Mouse (Mus musculus) intestine, postnatal 0 days (tissue): ENCODE data around the gene Poln. TPM values are rescaled to one million over a fixed set of nuclear protein-coding genes. Genes with fewer than 3 reads are reported as not detected.
A peak's percentile ranks its signal among the peaks of the same experiment; 100 is the strongest.

ENCODE experiments used
- ATAC-seq: fragments of 200-750 bp; cut with Nextera tagmentation; 2 replicates; pipeline ENCODE4 v1.8.0; 2017; ENCODE audit warnings: mild to moderate bottlenecking, moderate TSS enrichment, moderate library complexity
- H3K27ac ChIP-seq: fragments of 300-500 bp; sonication (generic); 2 replicates; pipeline ENCODE4 v1.5.1; 2014; ENCODE audit warnings: mild to moderate bottlenecking, low read depth, low read length, moderate library complexity
- H3K27me3 ChIP-seq: fragments of 300-500 bp; sonication (generic); replicated peaks from 2 replicates; pipeline ENCODE4 v1.6.1; 2014; ENCODE audit warnings: low read length, mixed read lengths; ENCODE audit not compliant: control insufficient read depth, insufficient read depth
- H3K36me3 ChIP-seq: fragments of 300-500 bp; sonication (generic); 2 replicates; pipeline ENCODE4 v1.6.1; 2014; ENCODE audit warnings: mild to moderate bottlenecking, moderate library complexity; ENCODE audit not compliant: control insufficient read depth, insufficient read depth
- H3K4me1 ChIP-seq: fragments of 300-500 bp; sonication (generic); replicated peaks from 2 replicates; pipeline ENCODE4 v1.6.1; 2014; ENCODE audit warnings: antibody characterized with exemption, low read length, mixed read lengths; ENCODE audit not compliant: control insufficient read depth, insufficient read depth
- H3K4me2 ChIP-seq: fragments of 300-500 bp; sonication (generic); replicated peaks from 2 replicates; pipeline ENCODE4 v1.6.1; 2014; ENCODE audit warnings: low read depth, mild to moderate bottlenecking, moderate library complexity
- H3K4me3 ChIP-seq: fragments of 300-500 bp; sonication (generic); 2 replicates; pipeline ENCODE4 v1.5.1; 2014; ENCODE audit warnings: low read depth, low read length
- H3K9ac ChIP-seq: fragments of 300-500 bp; sonication (generic); 2 replicates; pipeline ENCODE4 v1.6.1; 2014; ENCODE audit warnings: mild to moderate bottlenecking, low read depth, low read length
- H3K9me3 ChIP-seq: fragments of 300-500 bp; sonication (generic); 2 replicates; pipeline ENCODE4 v1.6.1; 2016; ENCODE audit warnings: mixed run types; ENCODE audit not compliant: control insufficient read depth
- CTCF ChIP-seq: sonication (generic); IDR thresholded peaks from 2 replicates; pipeline ENCODE4 v1.5.1; 2016; ENCODE audit warnings: low read depth, mild to moderate bottlenecking, control low read depth, antibody characterized with exemption, moderate library complexity
- WGBS: fragments of 180-500 bp; shearing (Covaris S2); extraction: QIAGEN DNeasy Blood & Tissue Kit; methylation state at CpG from one replicate; pipeline ENCODE4 v1.1.7; 2014; 5-methylcytosine and 5-hydroxymethylcytosine counted together
- polyA plus RNA-seq: library from polyadenylated mRNA; unstranded; fragments of >200 nt; fragmentation: Nextera tagmentation; extraction: Ambion mirVana; gene quantifications from 2 replicates; pipeline ENCODE4 v1.2.1, GENCODE M21; 2015

The Poln gene
- polyA plus RNA-seq, 1 experiment from 2014 or later: not detected

GRCm38 (mm10) chr5:34105681-34106080 is 63.6 kb downstream of the Poln start:
- WGBS: 77% methylated on average over 1 of the region's 1 CpGs
- no peak for TF ChIP-seq CTCF
- ATAC-seq: no peak
- Histone ChIP-seq H3K4me1 (no peaks in the 10 kb centered on the region), H3K9ac (no peak overlapping the region), H3K4me3 (no peak overlapping the region), H3K9me3 (no peaks in the 10 kb centered on the region), H3K4me2 (no peak overlapping the region), H3K27me3 (no peaks in the 10 kb centered on the region), H3K36me3 (no peaks in the 10 kb centered on the region), H3K27ac (no peak overlapping the region)

- Histone ChIP-seq H3K4me2 (no peak overlapping the region), H3K4me3 (no peak overlapping the region), H3K27me3 (no peaks in the 10 kb centered on the region), H3K4me1 (no peaks in the 10 kb centered on the region), H3K36me3 (no peaks in the 10 kb centered on the region), H3K9me3 (no peaks in the 10 kb centered on the region), H3K27ac (no peak overlapping the region), H3K9ac (no peak overlapping the region)
- ATAC-seq: no peak
- TF ChIP-seq CTCF: peak; percentile 72
- WGBS: 11% methylated on average over 1 of the region's 1 CpGs
Measured at GRCm38 (mm10) chr5:34097333-34097732, 71.9 kb downstream of the Poln start.

GRCm38 (mm10) chr5:34093021-34093420 is 76.2 kb downstream of the Poln start:
- no peaks in the 10 kb centered on the region for H3K9me3 ChIP-seq
- no peaks in the 10 kb centered on the region for H3K4me1 ChIP-seq
- H3K4me2 ChIP-seq: no peak overlapping the region
- WGBS: 97% methylated on average over 2 of the region's 2 CpGs
- H3K36me3 ChIP-seq: no peaks in the 10 kb centered on the region
- no peak for ATAC-seq
- H3K9ac ChIP-seq: no peak overlapping the region
- no peak for TF ChIP-seq CTCF
- no peak overlapping the region for H3K27ac ChIP-seq
- H3K27me3 ChIP-seq: no peaks in the 10 kb centered on the region
- no peak overlapping the region for H3K4me3 ChIP-seq

GRCm38 (mm10) chr5:34032520-34032919 is 136.7 kb downstream of the Poln start:
- no peak overlapping the region for H3K9ac ChIP-seq

GRCm38 (mm10) chr5:34031022-34031421 is 138.2 kb downstream of the Poln start:
- Histone ChIP-seq H3K4me2 (no peak overlapping the region), H3K4me3 (no peak overlapping the region), H3K9ac (no peak overlapping the region), H3K27me3 (no peaks in the 10 kb centered on the region), H3K9me3 (no peaks in the 10 kb centered on the region), H3K4me1 (no peaks in the 10 kb centered on the region), H3K27ac (no peak overlapping the region), H3K36me3 (no peaks in the 10 kb centered on the region)
- WGBS: 69% methylated on average over 6 of the region's 6 CpGs
- ATAC-seq: no peak
- no peak for TF ChIP-seq CTCF

More at GRCm38 (mm10) chr5:34032520-34032919, 136.7 kb downstream of the Poln start:
- H3K27me3 ChIP-seq: no peaks in the 10 kb centered on the region
- H3K27ac ChIP-seq: no peak overlapping the region
- no peak overlapping the region for H3K4me3 ChIP-seq
- no peaks in the 10 kb centered on the region for H3K36me3 ChIP-seq
- no peak overlapping the region for H3K4me2 ChIP-seq
- H3K9me3 ChIP-seq: no peaks in the 10 kb centered on the region
- no peaks in the 10 kb centered on the region for H3K4me1 ChIP-seq
- TF ChIP-seq CTCF: no peak
- 45% methylated on average over 3 of the region's 3 CpGs for WGBS
- no peak for ATAC-seq

GRCm38 (mm10) chr5:34030101-34030500 is 139.1 kb downstream of the Poln start:
- Histone ChIP-seq H3K36me3 (no peaks in the 10 kb centered on the region), H3K4me2 (no peak overlapping the region), H3K4me3 (no peak overlapping the region), H3K27me3 (no peaks in the 10 kb centered on the region), H3K4me1 (no peaks in the 10 kb centered on the region), H3K27ac (no peak overlapping the region), H3K9me3 (no peaks in the 10 kb centered on the region), H3K9ac (no peak overlapping the region)
- 77% methylated on average over 4 of the region's 4 CpGs for WGBS
- TF ChIP-seq CTCF: no peak
- no peak for ATAC-seq

GRCm38 (mm10) chr5:34018968-34019367 is 150.3 kb downstream of the Poln start:
- ATAC-seq: no peak
- Histone ChIP-seq H3K36me3 (no peaks in the 10 kb centered on the region), H3K4me2 (no peak overlapping the region), H3K9ac (no peak overlapping the region), H3K4me3 (no peak overlapping the region), H3K9me3 (no peaks in the 10 kb centered on the region), H3K4me1 (no peaks in the 10 kb centered on the region), H3K27me3 (no peaks in the 10 kb centered on the region), H3K27ac (no peak overlapping the region)
- TF ChIP-seq CTCF: no peak
- WGBS: 79% methylated on average over 4 of the region's 4 CpGs
